Mouse (Mus musculus) spleen, adult 2 months (tissue): ENCODE measurements around the gene Unc5c.

Experiments used
- CTCF ChIP-seq: fragments of 200-500 bp; IDR thresholded peaks from 2 replicates; pipeline ENCODE4 v1.5.1; 2011; ENCODE audit warnings: mild to moderate bottlenecking, inconsistent platforms; ENCODE audit not compliant: insufficient read depth, insufficient read length, insufficient replicate concordance; ENCODE audit errors: extremely low read depth
- POLR2A ChIP-seq: fragments of 200-500 bp; IDR thresholded peaks from 2 replicates; pipeline ENCODE4 v1.6.1; 2011; ENCODE audit warnings: low read depth, low read length, inconsistent platforms

DNA sequence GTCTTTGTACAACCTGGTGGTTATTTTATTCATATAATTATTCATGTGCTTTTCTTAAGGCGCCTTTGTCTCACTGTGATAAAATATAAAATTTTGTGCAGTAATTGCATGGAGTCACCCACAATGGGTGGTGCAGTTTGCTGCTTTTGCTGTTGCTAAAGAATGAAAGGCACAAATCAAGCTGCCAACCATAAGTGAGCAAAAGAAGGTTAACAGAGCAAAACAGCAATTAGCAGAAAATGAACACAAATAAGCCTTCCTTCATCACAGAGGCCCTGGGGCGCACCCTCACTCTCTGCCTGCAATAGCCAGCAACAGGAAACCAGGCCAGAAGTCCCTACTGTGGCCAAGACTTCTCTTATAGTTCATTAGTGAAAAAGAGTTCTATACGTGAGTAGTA lies 185.6 kb downstream of the Unc5c start:
- TF ChIP-seq POLR2A (no peak), CTCF (no peak)
